Mouse (Mus musculus) embryonic facial prominence, embryonic 14.5 days (tissue): Measurements from ENCODE around the gene Zbtb48. TPM values are rescaled to one million over a fixed set of nuclear protein-coding genes. Genes with fewer than 3 reads are reported as not detected.
A peak's percentile ranks its signal among the peaks of the same experiment; 100 is the strongest.

Experiments used
- ATAC-seq: fragments of 200-750 bp; cut with Nextera tagmentation; 2 replicates; pipeline ENCODE4 v1.8.0; 2017; ENCODE audit warnings: low read depth, moderate number of reproducible peaks, moderate TSS enrichment
- DNase-seq: peaks from one replicate; pipeline ENCODE4 v3.0.0-alpha.2; 2015; ENCODE audit warnings: low spot score
- H3K27ac ChIP-seq: fragments of 300-500 bp; sonication (generic); replicated peaks from 2 replicates; pipeline ENCODE4 v1.5.1; 2014; ENCODE audit warnings: low read depth, mild to moderate bottlenecking, low read length, moderate library complexity
- H3K27me3 ChIP-seq: fragments of 300-500 bp; sonication (generic); replicated peaks from 2 replicates; pipeline ENCODE4 v1.6.1; 2014; ENCODE audit warnings: low read length; ENCODE audit not compliant: control insufficient read depth, insufficient read depth
- H3K36me3 ChIP-seq: fragments of 300-500 bp; sonication (generic); 2 replicates; pipeline ENCODE4 v1.6.1; 2014; ENCODE audit warnings: low read length, mixed read lengths; ENCODE audit not compliant: control insufficient read depth, insufficient read depth
- H3K4me1 ChIP-seq: fragments of 300-500 bp; sonication (generic); 2 replicates; pipeline ENCODE4 v1.6.1; 2014; ENCODE audit warnings: antibody characterized with exemption, low read length; ENCODE audit not compliant: control insufficient read depth, insufficient read depth
- H3K4me2 ChIP-seq: fragments of 300-500 bp; sonication (generic); 2 replicates; pipeline ENCODE4 v1.6.1; 2014; ENCODE audit warnings: low read depth, mild to moderate bottlenecking, low read length, moderate library complexity, mixed read lengths
- H3K4me3 ChIP-seq: fragments of 300-500 bp; sonication (generic); 2 replicates; pipeline ENCODE4 v1.5.1; 2014; ENCODE audit warnings: low read depth, mild to moderate bottlenecking, low read length
- H3K9ac ChIP-seq: fragments of 300-500 bp; sonication (generic); 2 replicates; pipeline ENCODE4 v1.6.1; 2014; ENCODE audit warnings: low read depth, mild to moderate bottlenecking, low read length, moderate library complexity, mixed read lengths
- H3K9me3 ChIP-seq: fragments of 300-500 bp; sonication (generic); 2 replicates; pipeline ENCODE4 v1.6.1; 2016; ENCODE audit warnings: low read length; ENCODE audit not compliant: control insufficient read depth
- WGBS: fragments of 180-500 bp; shearing (Covaris S2); extraction: QIAGEN DNeasy Blood & Tissue Kit; methylation state at CpG from one replicate; pipeline ENCODE4 v1.1.7; 2014; 5-methylcytosine and 5-hydroxymethylcytosine counted together
- polyA plus RNA-seq: library from polyadenylated mRNA; unstranded; fragments of >200 nt; fragmentation: Nextera tagmentation; extraction: Ambion mirVana; gene quantifications from 2 replicates; pipeline ENCODE4 v1.2.1, GENCODE M21; 2014

Zbtb48 gene
- polyA plus RNA-seq, 1 experiment from 2014 or later: 19.0 TPM

- ATAC-seq (no peak), DNase-seq (no peak)
- no peak overlapping the region for H3K4me3 ChIP-seq
- peaks cover 34% of the 10 kb centered on the region for H3K36me3 ChIP-seq
- no peak overlapping the region for H3K9ac ChIP-seq
- no peak overlapping the region for H3K4me2 ChIP-seq
- H3K9me3 ChIP-seq: no peaks in the 10 kb centered on the region
- H3K27ac ChIP-seq: no peak overlapping the region
- WGBS: 79% methylated on average over 6 of the region's 6 CpGs
- H3K4me1 ChIP-seq: peaks cover 19% of the 10 kb centered on the region
- no peaks in the 10 kb centered on the region for H3K27me3 ChIP-seq
Measured at GRCm38 (mm10) chr4:151993035-151993434, 34.4 kb downstream of the Zbtb48 start.

DNA sequence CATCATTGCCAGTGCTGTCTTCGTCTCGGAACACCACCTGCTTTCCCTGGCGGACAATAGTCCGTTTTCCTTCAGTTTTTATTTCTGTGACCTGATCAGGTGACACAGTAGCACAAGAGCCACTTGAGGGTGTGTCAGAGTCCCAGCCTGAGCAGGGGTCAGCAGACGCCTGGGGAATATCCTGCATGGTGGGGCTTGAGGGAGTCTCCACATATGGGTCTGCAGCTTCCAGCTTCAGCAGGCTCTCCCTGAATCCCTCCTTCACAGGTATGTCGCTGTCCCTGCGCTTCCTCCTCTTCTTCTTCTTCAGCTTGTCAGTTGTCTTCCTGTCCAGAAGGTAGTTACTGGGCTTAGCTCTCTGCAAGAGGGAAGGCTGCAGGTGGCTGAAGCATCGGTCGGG, 35.4 kb downstream of the Zbtb48 start:
- Histone ChIP-seq H3K4me2 (no peak overlapping the region), H3K36me3 (peaks cover 34% of the 10 kb centered on the region), H3K4me1 (peaks cover 16% of the 10 kb centered on the region), H3K9me3 (no peaks in the 10 kb centered on the region), H3K27me3 (no peaks in the 10 kb centered on the region), H3K9ac (no peak overlapping the region), H3K4me3 (no peak overlapping the region), H3K27ac (no peak overlapping the region)
- ATAC-seq: no peak
- WGBS: 93% methylated on average over 9 of the region's 9 CpGs
- DNase-seq: no peak

GRCm38 (mm10) chr4:151989110-151989488, 38.4 kb downstream of the Zbtb48 start:
- 0 out of 2 replicates have a peak, but pooled peaks have one; percentile 1 for ATAC-seq
- Histone ChIP-seq H3K4me2 (peak overlapping the region; percentile 76), H3K36me3 (peaks cover 49% of the 10 kb centered on the region), H3K27ac (peak overlapping the region; percentile 89; the same call in 1 of the 2 replicates), H3K9me3 (no peaks in the 10 kb centered on the region), H3K27me3 (no peaks in the 10 kb centered on the region), H3K9ac (peak overlapping the region; percentile 92; the same call in 1 of the 2 replicates), H3K4me1 (peaks cover 16% of the 10 kb centered on the region), H3K4me3 (peak overlapping the region; percentile 79)
- no peak for DNase-seq
- 30% methylated on average over 6 of the region's 6 CpGs for WGBS

DNA sequence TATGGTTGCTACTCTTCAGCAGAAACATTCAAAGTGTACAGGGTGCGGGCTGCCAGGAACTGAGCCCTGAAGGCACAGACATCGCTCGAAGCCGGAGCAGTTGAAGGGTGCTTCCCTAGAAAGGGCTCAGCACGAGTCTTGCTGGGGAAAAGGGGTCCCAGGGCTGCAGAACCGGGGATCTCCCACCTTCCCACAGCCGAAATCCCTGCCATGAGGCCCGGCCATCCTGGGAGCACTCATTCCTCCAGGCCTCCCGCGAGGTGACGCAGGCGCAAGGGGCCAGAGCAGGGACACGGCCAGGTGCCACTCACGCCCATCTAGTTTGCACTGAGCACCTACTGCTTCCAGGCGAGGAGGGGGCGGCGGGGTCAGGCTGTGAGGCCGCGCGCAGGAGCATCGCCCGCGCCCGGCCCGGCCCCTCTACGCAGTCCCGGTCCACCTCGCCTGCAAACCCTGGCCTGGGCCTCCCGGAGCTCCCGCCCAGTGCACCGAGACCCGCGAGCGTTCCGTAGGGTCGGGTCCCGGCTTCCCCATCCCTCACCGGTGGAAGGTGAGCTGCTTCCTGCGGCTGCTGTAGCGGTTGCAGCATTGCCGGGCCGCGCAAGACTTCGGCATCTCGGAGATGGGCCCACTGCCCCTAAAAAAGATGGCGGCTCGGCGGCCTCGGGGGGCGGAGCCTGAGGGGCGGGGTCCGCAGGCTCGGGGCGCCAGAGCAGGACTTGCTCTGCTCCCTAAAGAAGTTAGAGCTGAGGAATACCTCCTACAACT, 38.9 kb downstream of the Zbtb48 start, which contains the start of gene Thap3:
Gene Thap3, minus strand, starts transcription at position 656 of the 768 bp plus-strand sequence.
- H3K4me2 ChIP-seq: peak within 1 kb of the TSS; percentile 76
- H3K9ac ChIP-seq: peak within 1 kb of the TSS; percentile 92
- peak within 1 kb of the TSS; percentile 79 for H3K4me3 ChIP-seq
- peak; percentile 83 for DNase-seq
- peaks cover 10% of the 10 kb centered on the region for H3K4me1 ChIP-seq
- H3K36me3 ChIP-seq: peaks cover 47% of the 10 kb centered on the region
- H3K27ac ChIP-seq: peak within 1 kb of the TSS; percentile 89
- ATAC-seq: peak; percentile 76
- no peaks in the 10 kb centered on the region for H3K9me3 ChIP-seq
- H3K27me3 ChIP-seq: no peaks in the 10 kb centered on the region
- WGBS: 0% methylated on average over 34 of the region's 54 CpGs

- peaks cover 10% of the 10 kb centered on the region for H3K4me1 ChIP-seq
- no peak for DNase-seq
- no peak for ATAC-seq
- peak overlapping the region; percentile 89 for H3K27ac ChIP-seq
- H3K36me3 ChIP-seq: peaks cover 49% of the 10 kb centered on the region
- H3K4me2 ChIP-seq: peak overlapping the region; percentile 76
- 12% methylated on average over 10 of the region's 10 CpGs for WGBS
- peak overlapping the region; percentile 92 for H3K9ac ChIP-seq
- H3K27me3 ChIP-seq: no peaks in the 10 kb centered on the region
- no peaks in the 10 kb centered on the region for H3K9me3 ChIP-seq
- peak overlapping the region; percentile 79 for H3K4me3 ChIP-seq
Measured at GRCm38 (mm10) chr4:151988014-151988341, 39.5 kb downstream of the Zbtb48 start.

GRCm38 (mm10) chr4:151986650-151987049, 40.8 kb downstream of the Zbtb48 start:
- 0 out of 2 replicates have a peak overlapping the region, but pooled peaks have one; percentile 45 for H3K9ac ChIP-seq
- no peak overlapping the region for H3K4me3 ChIP-seq
- no peak for ATAC-seq
- peaks cover 46% of the 10 kb centered on the region for H3K36me3 ChIP-seq
- H3K4me2 ChIP-seq: no peak overlapping the region
- H3K27me3 ChIP-seq: no peaks in the 10 kb centered on the region
- no peak overlapping the region for H3K27ac ChIP-seq
- H3K9me3 ChIP-seq: no peaks in the 10 kb centered on the region
- peaks cover 10% of the 10 kb centered on the region for H3K4me1 ChIP-seq
- no peak for DNase-seq
- 68% methylated on average over 8 of the region's 8 CpGs for WGBS

- 39% methylated on average over 10 of the region's 10 CpGs for WGBS
- no peak overlapping the region for H3K4me3 ChIP-seq
- no peaks in the 10 kb centered on the region for H3K27me3 ChIP-seq
- H3K36me3 ChIP-seq: peaks cover 42% of the 10 kb centered on the region
- H3K27ac ChIP-seq: no peak overlapping the region
- no peak for ATAC-seq
- no peak overlapping the region for H3K4me2 ChIP-seq
- no peak for DNase-seq
- H3K4me1 ChIP-seq: peaks cover 10% of the 10 kb centered on the region
- H3K9me3 ChIP-seq: no peaks in the 10 kb centered on the region
- H3K9ac ChIP-seq: peak overlapping the region; percentile 45; the same call in 1 of the 2 replicates
Measured at GRCm38 (mm10) chr4:151985886-151986285, 41.6 kb downstream of the Zbtb48 start.

DNA sequence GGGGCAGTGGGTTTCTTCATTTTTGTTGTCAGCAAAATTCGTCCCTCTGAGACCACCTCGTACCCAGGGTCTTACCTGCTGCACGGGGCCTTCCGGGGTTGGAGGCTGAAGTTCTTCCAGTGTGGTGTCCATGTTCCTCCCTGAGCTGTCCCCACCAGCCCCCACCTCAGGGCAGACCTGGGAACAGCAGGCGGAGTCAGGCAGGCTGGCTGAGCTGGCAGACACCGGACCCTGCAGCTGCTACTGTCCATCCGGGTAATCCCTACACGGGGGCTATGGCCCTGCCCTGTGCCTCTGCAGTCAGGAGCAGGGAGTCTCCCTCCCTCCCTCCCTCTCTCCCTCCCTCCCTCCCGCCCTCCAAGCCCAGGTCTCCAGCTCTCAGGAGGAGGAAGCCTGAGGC, 43.9 kb downstream of the Zbtb48 start:
- no peaks in the 10 kb centered on the region for H3K27me3 ChIP-seq
- 0 out of 2 replicates have a peak overlapping the region, but pooled peaks have one; percentile 6 for H3K4me3 ChIP-seq

More for the DNA sequence above, 43.9 kb downstream of the Zbtb48 start:
- Histone ChIP-seq H3K36me3 (peaks cover 51% of the 10 kb centered on the region), H3K27ac (no peak overlapping the region), H3K9me3 (no peaks in the 10 kb centered on the region), H3K4me2 (no peak overlapping the region), H3K9ac (0 out of 2 replicates have a peak overlapping the region, but pooled peaks have one; percentile 5), H3K4me1 (peaks cover 10% of the 10 kb centered on the region)
- ATAC-seq (peak; percentile 70), DNase-seq (peak; percentile 76)
- WGBS: 25% methylated on average over 4 of the region's 9 CpGs
